Mouse (Mus musculus) thymus, adult 2 months (tissue): ENCODE results near the gene Golgb1.

Source experiments
- CTCF ChIP-seq: fragments of 200-500 bp; IDR thresholded peaks from 2 replicates; pipeline ENCODE4 v1.5.1; 2012; ENCODE audit warnings: mild to moderate bottlenecking, control low read depth, low read length, moderate library complexity, borderline replicate concordance; ENCODE audit not compliant: control insufficient read depth, poor library complexity, insufficient read depth; ENCODE audit errors: extremely low read depth
- POLR2A ChIP-seq: fragments of 200-500 bp; IDR thresholded peaks from 2 replicates; pipeline ENCODE4 v1.6.1; 2012; ENCODE audit warnings: mild to moderate bottlenecking, low read length, control low read depth, moderate library complexity; ENCODE audit not compliant: control insufficient read depth, poor library complexity, insufficient read depth; ENCODE audit errors: extremely low read depth

GRCm38 (mm10) chr16:36934131-36934840, 59.3 kb downstream of the Golgb1 start:
- TF ChIP-seq CTCF = no peak
- no peak for TF ChIP-seq POLR2A
